Mouse (Mus musculus) MEL (cell line): ENCODE measurements at regions not wholly inside any gene's neighbourhood (a gene's known extent, or its start where the extent isn't known, plus 50 kb on each side); places are given as distances from the start of the nearest gene placed in this dataset.

ENCODE experiments used
- DNase-seq: peaks from one replicate; pipeline ENCODE4 v3.0.0; 2011; ENCODE audit warnings: low read depth, low spot score
- H3K27ac ChIP-seq: 2 replicates; pipeline ENCODE4 v1.5.1; 2012; ENCODE audit warnings: low read depth, mild to moderate bottlenecking, control low read depth, low read length, moderate library complexity; ENCODE audit not compliant: control insufficient read depth
- H3K27me3 ChIP-seq, 2 experiments: fragments of 150-350 bp in 1 of 2; sonication (generic) in 1 of 2; 2 replicates each; pipeline ENCODE4 v1.6.1; 2012; ENCODE audit warnings: low read length in 2 of 2, mild to moderate bottlenecking in 2 of 2, improper control_type of control experiment in 1 of 2, moderate library complexity in 1 of 2; ENCODE audit not compliant: insufficient read depth in 2 of 2, control insufficient read depth in 1 of 2
- H3K36me3 ChIP-seq, 2 experiments: 2 replicates each; pipeline ENCODE4 v1.6.1; 2012 to 2014; ENCODE audit warnings: low read length in 2 of 2, improper control_type of control experiment in 1 of 2, inconsistent platforms in 1 of 2, mild to moderate bottlenecking in 1 of 2; ENCODE audit not compliant: insufficient read depth in 2 of 2, control insufficient read depth in 1 of 2
- H3K4me1 ChIP-seq, 2 experiments: fragments of 150-350 bp in 1 of 2; sonication (generic) in 1 of 2; 2 replicates each; pipeline ENCODE4 v1.6.1; 2012; ENCODE audit warnings: low read length in 2 of 2, improper control_type of control experiment in 1 of 2, mild to moderate bottlenecking in 1 of 2; ENCODE audit not compliant: insufficient read depth in 2 of 2, control insufficient read depth in 1 of 2
- H3K4me3 ChIP-seq, 2 experiments: fragments of 150-350 bp in 1 of 2; sonication (generic) in 1 of 2; 2 replicates each; pipeline ENCODE4 v1.5.1; 2012; ENCODE audit warnings: low read depth in 2 of 2, low read length in 2 of 2, mild to moderate bottlenecking in 2 of 2, moderate library complexity in 2 of 2, control low read depth in 1 of 2, improper control_type of control experiment in 1 of 2; ENCODE audit not compliant: control insufficient read depth in 1 of 2, insufficient read depth in 1 of 2
- H3K79me2 ChIP-seq: 2 replicates; pipeline ENCODE4 v1.6.1; 2012; ENCODE audit warnings: mild to moderate bottlenecking, low read length, moderate library complexity; ENCODE audit not compliant: control insufficient read depth, poor library complexity, insufficient read depth
- H3K9ac ChIP-seq: 2 replicates; pipeline ENCODE4 v1.6.1; 2012; ENCODE audit warnings: low read depth, mild to moderate bottlenecking, control low read depth, low read length, moderate library complexity; ENCODE audit not compliant: control insufficient read depth, poor library complexity, severe bottlenecking
- H3K9me3 ChIP-seq: fragments of 150-350 bp; sonication (generic); replicated peaks from 2 replicates; pipeline ENCODE4 v1.6.1; 2012; ENCODE audit warnings: mild to moderate bottlenecking, low read length, improper control_type of control experiment, moderate library complexity; ENCODE audit not compliant: insufficient read depth
- BHLHE40 ChIP-seq: IDR thresholded peaks from 2 replicates; pipeline ENCODE4 v1.6.1; 2012; ENCODE audit warnings: low read depth, mild to moderate bottlenecking, inconsistent platforms, low read length, improper control_type of control experiment, borderline replicate concordance
- CHD2 ChIP-seq: IDR thresholded peaks from 2 replicates; pipeline ENCODE4 v1.6.1; 2011; ENCODE audit warnings: low read length, improper control_type of control experiment
- E2F4 ChIP-seq: IDR thresholded peaks from 2 replicates; pipeline ENCODE4 v1.6.1; 2011; ENCODE audit warnings: low read depth, low read length, improper control_type of control experiment, borderline replicate concordance
- EP300 ChIP-seq, 2 experiments: IDR thresholded peaks; 2 replicates each; pipeline ENCODE4 v1.6.1; 2011; ENCODE audit warnings: improper control_type of control experiment in 2 of 2, low read length in 2 of 2, low read depth in 1 of 2, mild to moderate bottlenecking in 1 of 2
- ETS1 ChIP-seq: IDR thresholded peaks from 2 replicates; pipeline ENCODE4 v1.6.1; 2012; ENCODE audit warnings: low read depth, mild to moderate bottlenecking, inconsistent platforms, low read length, improper control_type of control experiment, moderate library complexity
- GATA1 ChIP-seq: IDR thresholded peaks from 2 replicates; pipeline ENCODE4 v1.6.1; 2011; ENCODE audit warnings: low read depth, low read length, improper control_type of control experiment
- HCFC1 ChIP-seq: IDR thresholded peaks from 2 replicates; pipeline ENCODE4 v1.6.1; 2012; ENCODE audit warnings: low read depth, mild to moderate bottlenecking, inconsistent platforms, low read length, improper control_type of control experiment, moderate library complexity
- KAT2A ChIP-seq: conservative IDR thresholded peaks from 2 replicates; pipeline ENCODE4 v1.6.1; 2012; ENCODE audit warnings: low read depth, low read length, improper control_type of control experiment, inconsistent platforms
- MAFK ChIP-seq: IDR thresholded peaks from 2 replicates; pipeline ENCODE4 v1.6.1; 2011; ENCODE audit warnings: low read depth, mild to moderate bottlenecking, low read length, improper control_type of control experiment, borderline replicate concordance
- MAZ ChIP-seq: IDR thresholded peaks from 2 replicates; pipeline ENCODE4 v1.6.1; 2012; ENCODE audit warnings: low read depth, mild to moderate bottlenecking, inconsistent platforms, low read length, improper control_type of control experiment
- MYB ChIP-seq: IDR thresholded peaks from 2 replicates; pipeline ENCODE4 v1.6.1; 2011; ENCODE audit warnings: mild to moderate bottlenecking, low read depth, low read length, improper control_type of control experiment
- NRF1 ChIP-seq: IDR thresholded peaks from 2 replicates; pipeline ENCODE4 v1.6.1; 2014; ENCODE audit warnings: low read depth, mild to moderate bottlenecking, inconsistent platforms, low read length, improper control_type of control experiment, moderate library complexity; ENCODE audit not compliant: poor library complexity, insufficient read depth, severe bottlenecking
- RAD21 ChIP-seq: IDR thresholded peaks from 2 replicates; pipeline ENCODE4 v1.6.1; 2011; ENCODE audit warnings: mild to moderate bottlenecking, low read depth, low read length, improper control_type of control experiment
- SIN3A ChIP-seq: IDR thresholded peaks from 2 replicates; pipeline ENCODE4 v1.6.1; 2012; ENCODE audit warnings: low read length, improper control_type of control experiment, inconsistent platforms
- TBP ChIP-seq: IDR thresholded peaks from 2 replicates; pipeline ENCODE4 v1.8.0; 2011; ENCODE audit warnings: low read depth, low read length, improper control_type of control experiment
- UBTF ChIP-seq: IDR thresholded peaks from 2 replicates; pipeline ENCODE4 v1.6.1; 2012; ENCODE audit warnings: low read depth, mild to moderate bottlenecking, inconsistent platforms, low read length, improper control_type of control experiment, moderate library complexity, borderline replicate concordance; ENCODE audit not compliant: insufficient read depth
- ZMIZ1 ChIP-seq: IDR thresholded peaks from 2 replicates; pipeline ENCODE4 v1.6.1; 2012; ENCODE audit warnings: low read depth, mild to moderate bottlenecking, inconsistent platforms, low read length, improper control_type of control experiment, moderate library complexity
- ZNF384 ChIP-seq: IDR thresholded peaks from 2 replicates; pipeline ENCODE4 v1.6.1; 2012; ENCODE audit warnings: low read depth, mild to moderate bottlenecking, inconsistent platforms, low read length, improper control_type of control experiment

GRCm38 (mm10) chr16:95119293-95119692, 121.8 kb upstream of the Kcnj6 start:
- no peaks in the 10 kb centered on the region for H3K36me3 ChIP-seq
- no peak overlapping the region for H3K4me3 ChIP-seq
- TF ChIP-seq SIN3A (no peak), MAFK (no peak), RAD21 (no peak), UBTF (no peak), HCFC1 (no peak), KAT2A (no peak), MYB (no peak), MAZ (no peak), ETS1 (no peak), CHD2 (no peak), ZMIZ1 (no peak), EP300 (IDR thresholded peaks at IDR 0.05; ENCODE audit: low read depth in 1 of 2, low read length in 2 of 2) (no peak), GATA1 (no peak), E2F4 (no peak), NRF1 (no peak)
- no peak for DNase-seq
- no peaks in the 10 kb centered on the region; a peak in 1 of 4 replicates for H3K27me3 ChIP-seq
- H3K79me2 ChIP-seq, result no peaks in the 10 kb centered on the region
- H3K9ac ChIP-seq, result no peak overlapping the region
- no peak overlapping the region for H3K27ac ChIP-seq
- H3K9me3 ChIP-seq, result no peaks in the 10 kb centered on the region
- no peaks in the 10 kb centered on the region for H3K4me1 ChIP-seq

GRCm38 (mm10) chr16:95122048-95122447, 124.5 kb upstream of the Kcnj6 start:
- no peak overlapping the region for H3K9ac ChIP-seq
- H3K79me2 ChIP-seq, result no peaks in the 10 kb centered on the region
- no peaks in the 10 kb centered on the region for H3K4me1 ChIP-seq
- H3K4me3 ChIP-seq, result no peak overlapping the region
- H3K36me3 ChIP-seq, result no peaks in the 10 kb centered on the region
- H3K27ac ChIP-seq, result no peak overlapping the region
- H3K27me3 ChIP-seq, result no peaks in the 10 kb centered on the region; a peak in 1 of 4 replicates
- no peak for DNase-seq
- H3K9me3 ChIP-seq, result no peaks in the 10 kb centered on the region
- TF ChIP-seq BHLHE40 (no peak), TBP (no peak), MYB (no peak), GATA1 (no peak), ZNF384 (no peak), SIN3A (no peak)
